Mouse (Mus musculus) heart, adult 11 months (tissue): ENCODE results near the gene Rab3ip.
A peak's percentile ranks its signal among the peaks of the same experiment; 100 is the strongest.

Source experiments
- DNase-seq: peaks from one replicate; pipeline ENCODE4 v3.0.0; 2022

Rab3ip gene

GRCm38 (mm10) chr10:116919368-116920317 lies 30.9 kb downstream of the Rab3ip start:
- no peak for DNase-seq

- no peak for DNase-seq
These were observed 34.0 kb downstream of the Rab3ip start for GRCm38 (mm10) chr10:116916581-116916980.

- DNase-seq = no peak
These were observed 35.3 kb downstream of the Rab3ip start for GRCm38 (mm10) chr10:116915286-116915685.

GRCm38 (mm10) chr10:116914586-116914985 lies 36.0 kb downstream of the Rab3ip start:
- DNase-seq = peak; percentile 73

GRCm38 (mm10) chr10:116913647-116914273 lies 36.8 kb downstream of the Rab3ip start:
- no peak for DNase-seq

GRCm38 (mm10) chr10:116912850-116913249 lies 37.7 kb downstream of the Rab3ip start:
- no peak for DNase-seq

DNA sequence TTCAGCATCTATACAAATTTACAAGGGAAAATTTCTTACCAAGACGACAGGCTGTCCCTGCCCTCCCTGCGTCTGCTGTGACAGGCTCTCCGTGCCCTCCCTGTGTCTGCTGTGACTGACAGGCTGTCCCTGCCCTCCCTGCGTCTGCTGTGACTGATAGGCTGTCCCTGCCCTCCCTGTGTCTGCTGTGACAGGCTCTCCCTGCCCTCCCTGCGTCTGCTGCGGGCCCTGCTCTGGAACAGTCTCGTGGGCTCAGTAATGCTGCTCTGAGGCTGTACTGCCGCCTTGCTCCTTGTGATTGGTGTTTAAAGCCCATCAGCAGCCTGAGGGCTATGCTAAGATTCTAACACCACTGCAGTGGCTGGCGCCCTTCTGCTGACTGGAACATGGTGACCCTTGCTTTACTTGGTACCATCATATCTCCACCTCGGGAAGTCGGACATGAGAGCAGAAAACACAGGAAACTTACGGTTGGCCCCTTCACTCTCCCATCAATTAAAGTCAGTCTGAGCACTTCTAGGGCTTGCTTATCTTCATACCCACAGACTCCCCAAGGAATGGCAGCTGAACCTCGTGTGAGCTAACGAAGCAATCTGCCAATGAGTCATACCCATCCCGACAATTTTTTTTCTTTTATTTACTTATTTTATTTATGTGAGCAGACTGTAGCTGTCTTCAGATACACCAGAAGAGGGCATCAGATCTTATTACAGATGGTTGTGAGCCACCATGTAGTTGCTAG lies 41.5 kb downstream of the Rab3ip start:
- DNase-seq = peak; percentile 69

DNA sequence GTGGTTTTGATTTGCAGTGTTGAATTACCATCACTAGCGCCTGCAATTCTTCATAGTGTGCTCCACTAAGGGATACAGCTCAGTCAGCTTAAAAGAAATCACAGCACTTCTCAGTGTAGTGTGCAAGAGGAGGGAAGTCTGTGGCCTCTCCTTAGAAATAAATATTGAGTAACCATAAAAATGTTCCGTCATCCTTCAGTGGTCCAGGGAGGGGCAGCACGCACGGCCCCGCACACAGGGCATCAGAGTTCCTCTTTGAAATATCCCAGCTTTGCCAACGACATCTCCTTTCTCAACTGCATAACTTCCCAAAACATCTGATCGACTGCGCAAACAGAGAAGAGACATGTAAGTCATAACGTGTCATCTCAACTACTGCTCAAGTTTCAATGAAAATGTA lies 43.8 kb downstream of the Rab3ip start:
- DNase-seq = peak; percentile 36

DNA sequence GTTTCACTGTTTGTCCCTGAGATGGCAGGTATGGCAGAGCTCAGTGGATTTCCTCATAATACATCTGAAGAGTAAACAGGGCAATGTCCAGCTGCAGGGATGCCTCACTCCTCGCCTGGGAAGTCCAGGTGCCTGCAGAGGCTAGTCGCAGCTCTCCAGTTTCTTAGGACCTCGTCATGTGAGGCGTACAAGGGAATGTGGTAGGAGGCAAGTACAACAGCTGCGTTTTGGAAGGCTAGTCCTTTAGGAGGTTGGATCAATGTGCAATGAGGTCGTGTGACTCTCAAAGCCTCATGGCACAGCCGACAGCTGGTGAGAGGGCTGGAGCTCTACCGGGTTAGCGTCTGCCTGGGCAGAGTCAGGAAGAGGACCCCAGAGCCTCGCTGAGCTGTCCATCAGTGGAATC lies 46.1 kb downstream of the Rab3ip start:
- DNase-seq = peak; percentile 87

DNA sequence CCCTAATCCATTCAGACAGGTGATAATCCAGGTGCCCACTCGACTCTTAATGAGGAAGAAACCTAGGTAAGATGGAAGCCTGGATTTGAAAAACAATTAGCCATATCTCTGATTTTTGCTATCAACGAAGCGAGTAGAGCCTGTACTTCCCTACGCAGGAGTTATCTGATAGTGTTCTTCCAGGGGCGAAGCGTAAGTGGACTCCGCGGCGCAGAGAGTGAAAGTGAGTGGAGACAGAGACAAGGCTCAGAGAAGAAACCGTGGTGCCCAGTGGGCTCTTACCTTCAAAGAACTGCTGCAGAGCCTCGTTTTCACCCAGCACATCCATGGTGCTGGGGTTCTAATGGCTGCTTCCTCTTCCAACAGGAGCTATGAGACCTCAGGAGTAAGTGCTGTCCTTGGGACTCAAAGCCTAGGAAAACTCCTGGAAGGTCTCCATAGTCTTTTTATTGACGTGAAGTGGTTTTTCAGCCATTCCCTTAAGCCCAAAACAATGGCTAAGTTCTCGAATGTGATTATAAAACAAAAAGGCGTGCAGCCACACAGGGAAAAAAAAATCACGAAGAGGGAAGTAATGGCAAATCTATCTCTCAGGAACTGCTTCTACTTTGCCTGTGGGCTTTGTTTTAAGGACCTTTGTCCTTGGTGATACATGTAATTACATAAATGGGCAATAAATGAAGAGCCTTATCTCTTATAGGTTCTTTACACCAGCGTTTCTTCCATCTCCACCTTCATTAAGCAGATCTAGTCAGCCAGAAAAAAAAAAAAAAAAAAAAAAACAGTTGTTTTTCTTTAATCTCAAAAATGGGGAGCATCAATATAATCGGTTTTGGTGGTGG lies 54.0 kb downstream of the Rab3ip start, which contains the start of gene Myrfl:
Gene Myrfl (minus strand): TSS at position 584 of the 842 bp plus-strand sequence.
- DNase-seq = peak; percentile 66

DNA sequence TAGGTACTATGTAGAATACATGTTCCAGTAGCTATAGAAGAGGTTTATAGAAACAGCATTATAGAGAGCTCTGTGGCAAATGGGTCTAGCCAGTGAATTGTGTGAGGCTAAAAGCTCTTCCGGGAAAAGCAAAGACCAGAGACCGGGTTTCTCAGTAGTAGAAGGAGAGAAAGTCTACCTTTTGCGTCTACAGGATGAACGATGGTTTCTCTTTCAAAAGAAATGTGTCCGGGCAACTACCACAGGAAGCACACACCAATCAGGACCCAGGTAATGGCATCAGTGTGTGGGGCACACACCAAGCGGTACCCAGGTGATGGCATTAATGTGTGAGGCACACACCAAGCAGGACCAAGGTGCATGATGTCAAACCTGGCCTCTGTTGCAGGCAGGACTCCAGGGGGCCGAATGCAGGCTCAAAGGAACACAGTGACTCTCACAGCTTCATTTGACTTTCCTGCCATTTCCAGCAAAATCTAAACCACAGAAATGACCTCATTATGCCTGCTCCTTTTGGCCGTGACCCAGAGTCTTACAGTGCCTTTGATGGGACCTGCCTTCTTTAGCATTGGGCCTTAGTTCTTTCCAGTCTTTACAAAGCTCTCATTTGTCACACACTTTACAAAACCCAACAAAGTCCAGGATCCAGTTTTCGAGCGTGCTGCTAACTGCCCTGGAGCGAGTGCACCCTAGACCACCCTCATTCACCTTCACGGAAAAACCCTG lies 55.3 kb downstream of the Rab3ip start:
- peak; percentile 73 for DNase-seq

DNA sequence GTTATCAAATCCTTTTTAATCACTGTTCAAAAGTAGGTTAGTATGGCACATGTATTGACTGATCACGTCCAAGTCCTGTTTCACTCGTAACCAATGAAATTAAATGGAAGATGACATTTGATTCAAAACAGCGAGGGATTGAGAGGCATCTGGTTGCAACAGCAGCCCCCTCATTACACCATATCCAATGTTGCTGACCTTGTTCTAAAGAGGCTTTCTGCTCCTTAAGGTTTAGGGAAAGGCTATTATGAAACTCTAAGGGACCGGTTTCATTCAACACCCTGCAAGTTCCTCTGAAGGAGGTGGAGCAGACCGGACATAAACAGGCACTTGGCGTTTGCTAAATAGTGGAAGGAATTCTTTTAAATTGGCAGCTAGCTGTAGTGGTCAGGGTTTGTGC lies 56.0 kb downstream of the Rab3ip start:
- DNase-seq = no peak

- DNase-seq = peak; percentile 86
These were observed 56.8 kb downstream of the Rab3ip start for GRCm38 (mm10) chr10:116893753-116894152.

- peak; percentile 10 for DNase-seq
These were observed 60.0 kb downstream of the Rab3ip start for GRCm38 (mm10) chr10:116890587-116890986.

DNA sequence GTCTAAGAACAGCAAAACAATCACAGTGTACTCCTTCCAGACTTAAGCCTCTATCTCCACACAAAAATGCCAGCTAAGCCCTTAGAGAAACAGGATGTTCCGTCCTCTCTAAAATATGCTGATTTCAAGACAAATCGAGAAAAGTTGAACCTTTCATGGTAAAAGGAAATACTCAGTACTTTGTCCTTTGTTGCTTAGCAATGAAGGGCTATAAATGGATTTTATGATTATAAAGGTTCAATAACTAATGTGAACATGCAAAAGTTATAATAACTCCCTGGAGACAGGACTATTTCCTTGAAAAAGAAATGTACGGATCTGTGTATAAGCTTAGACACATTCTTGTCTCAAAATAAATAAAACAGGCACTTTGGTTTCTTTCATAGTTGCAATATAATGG lies 66.0 kb downstream of the Rab3ip start:
- DNase-seq = no peak

GRCm38 (mm10) chr10:116883531-116883930 lies 67.0 kb downstream of the Rab3ip start:
- no peak for DNase-seq

GRCm38 (mm10) chr10:116877436-116877835 lies 73.1 kb downstream of the Rab3ip start:
- no peak for DNase-seq

- DNase-seq = no peak
These were observed 76.1 kb downstream of the Rab3ip start for GRCm38 (mm10) chr10:116874490-116874889.

DNA sequence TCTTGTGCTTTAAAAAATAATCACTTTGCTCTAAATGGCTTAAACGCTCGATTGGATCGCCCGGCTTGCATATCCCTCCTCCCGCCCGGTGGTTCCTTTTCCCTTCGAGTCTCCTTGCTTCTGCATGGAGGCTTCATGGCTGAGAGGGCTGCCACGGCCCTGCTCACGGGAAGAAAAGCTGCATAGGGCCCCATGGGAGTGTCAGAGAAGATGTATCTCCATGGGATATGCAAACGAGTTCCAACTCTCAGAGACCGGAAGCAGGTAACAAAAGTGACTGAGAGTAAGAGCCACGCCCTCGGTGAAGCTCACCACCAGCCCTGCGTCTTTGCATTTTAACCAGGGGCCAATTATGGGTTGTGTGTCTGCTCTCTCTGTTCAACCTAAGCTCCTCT lies 78.6 kb downstream of the Rab3ip start:
- DNase-seq = peak; percentile 54

- DNase-seq = peak; percentile 49
These were observed 79.1 kb downstream of the Rab3ip start for GRCm38 (mm10) chr10:116871329-116872015.

DNA sequence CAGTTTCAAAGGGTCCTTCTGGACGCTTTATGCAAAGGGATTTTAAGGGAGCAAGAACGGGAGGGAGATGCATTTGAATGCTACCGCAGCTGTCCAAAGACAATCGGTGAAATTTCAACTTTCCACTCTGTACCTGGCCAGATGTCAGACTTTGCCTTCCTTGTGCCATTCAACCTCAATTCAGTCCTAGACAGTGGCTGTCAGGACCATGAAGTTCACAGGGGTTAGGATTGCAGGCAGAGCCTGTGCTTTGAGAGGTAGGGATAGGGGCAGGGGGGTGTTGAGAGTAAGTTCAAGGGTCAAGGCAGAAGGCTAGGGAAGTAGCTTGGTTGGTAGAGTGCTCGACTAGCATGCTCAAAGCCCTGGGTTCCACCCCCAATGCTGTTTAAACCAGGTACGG lies 79.8 kb downstream of the Rab3ip start:
- peak; percentile 52 for DNase-seq
